In the genomic region with DNA sequence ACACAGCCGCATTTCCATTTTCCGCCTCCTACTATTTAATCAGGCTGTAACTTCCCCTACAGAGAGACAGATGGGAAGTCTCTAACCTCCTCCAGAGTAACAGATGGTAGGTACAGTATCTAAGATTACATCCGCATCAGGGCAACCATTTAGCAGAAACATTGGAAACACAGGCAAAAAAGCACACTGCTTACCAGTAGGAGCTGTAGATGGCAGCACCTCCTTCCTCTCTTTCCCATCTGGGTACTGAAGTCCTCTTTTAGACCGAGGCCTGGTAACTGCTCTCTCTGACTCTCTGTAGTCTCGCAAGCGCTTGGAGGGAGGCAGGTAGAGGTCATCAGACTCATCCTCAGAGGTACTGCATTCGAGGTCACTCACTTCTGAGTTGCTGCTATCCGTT, we compare ENCODE assay signal across 8 mouse cellular contexts. TPM values are rescaled to one million over a fixed set of nuclear protein-coding genes. Genes with fewer than 3 reads are reported as not detected.
A peak's percentile ranks its signal among the peaks of the same experiment; 100 is the strongest.
DNase-seq lines count a peak whose midpoint lies in the region; ATAC-seq and TF ChIP-seq lines count a peak whose summit lies in the region.

No protein-coding gene starts in this region.

- H3K4me1 ChIP-seq in intestine, postnatal 0 days (replicated peaks; ENCODE audit: control insufficient read depth, insufficient read depth, low read length), result no peaks in the 10 kb centered on the region
- no peaks in the 10 kb centered on the region for H3K4me1 ChIP-seq in intestine, embryonic 16.5 days (ENCODE audit: control insufficient read depth, insufficient read depth, low read length)
- H3K4me1 ChIP-seq in hindbrain, embryonic 15.5 days (replicated peaks), result no peaks in the 10 kb centered on the region
- no peaks in the 10 kb centered on the region for H3K4me1 ChIP-seq in neural tube, embryonic 12.5 days
- no peaks in the 10 kb centered on the region for H3K4me1 ChIP-seq in heart, embryonic 11.5 days (ENCODE audit: control insufficient read depth, insufficient read depth, low read length)

- intact Hi-C loops in left cerebral cortex, adult 2 months (cut with DNase I), result loop anchor here (1.0 to 5.0 kb wide), 2 partner anchors 91 to 154 kb away; no protein-coding TSS in a partner anchor

- peak; percentile 74 to 85 for DNase-seq in cerebellum, adult 18-20 months
- DNase-seq in left cerebral cortex, adult 2 months (ENCODE audit: extremely low spot score in 1 of 2, low spot score in 2 of 2), result peak; percentile 14 to 44
- DNase-seq in urinary bladder, adult 2 months (ENCODE audit: low spot score), result no peak

- no peak for ATAC-seq in intestine, postnatal 0 days
- ATAC-seq in intestine, embryonic 16.5 days, result no peak
- peak; percentile 93 for ATAC-seq in hindbrain, embryonic 15.5 days (ENCODE audit: low FRiP score, low read depth)
- ATAC-seq in neural tube, embryonic 12.5 days (ENCODE audit: low FRiP score, low read depth), result 0 out of 2 replicates have a peak, but pooled peaks have one; percentile 44
- no peak for ATAC-seq in heart, embryonic 11.5 days (replicated peaks; ENCODE audit: insufficient number of reproducible peaks, low FRiP score, low TSS enrichment)

- H3K4me2 ChIP-seq in intestine, postnatal 0 days (replicated peaks; ENCODE audit: low read depth), result no peak overlapping the region
- no peak overlapping the region for H3K4me2 ChIP-seq in intestine, embryonic 16.5 days (ENCODE audit: low read depth, low read length)
- H3K4me2 ChIP-seq in hindbrain, embryonic 15.5 days, result no peak overlapping the region
- H3K4me2 ChIP-seq in neural tube, embryonic 12.5 days (replicated peaks), result no peak overlapping the region
- H3K4me2 ChIP-seq in heart, embryonic 11.5 days, result no peak overlapping the region

- no peaks in the 10 kb centered on the region for H3K9me3 ChIP-seq in intestine, postnatal 0 days (ENCODE audit: control insufficient read depth)
- H3K9me3 ChIP-seq in intestine, embryonic 16.5 days (ENCODE audit: control insufficient read depth, low read length), result no peaks in the 10 kb centered on the region
- H3K9me3 ChIP-seq in hindbrain, embryonic 15.5 days, result no peaks in the 10 kb centered on the region
- no peaks in the 10 kb centered on the region for H3K9me3 ChIP-seq in neural tube, embryonic 12.5 days
- no peaks in the 10 kb centered on the region for H3K9me3 ChIP-seq in heart, embryonic 11.5 days (replicated peaks; ENCODE audit: control insufficient read depth, low read length)

- no peak overlapping the region for H3K27ac ChIP-seq in intestine, postnatal 0 days (ENCODE audit: low read depth, low read length)
- H3K27ac ChIP-seq in intestine, embryonic 16.5 days (ENCODE audit: low read length), result no peak overlapping the region
- H3K27ac ChIP-seq in hindbrain, embryonic 15.5 days (replicated peaks), result 0 out of 2 replicates have a peak overlapping the region, but pooled peaks have one; percentile 14
- H3K27ac ChIP-seq in left cerebral cortex, adult 2 months, result no peak overlapping the region
- no peak overlapping the region for H3K27ac ChIP-seq in neural tube, embryonic 12.5 days
- H3K27ac ChIP-seq in heart, embryonic 11.5 days (ENCODE audit: low read depth, low read length), result no peak overlapping the region

- H3K9ac ChIP-seq in intestine, postnatal 0 days (ENCODE audit: low read depth, low read length), result no peak overlapping the region
- H3K9ac ChIP-seq in intestine, embryonic 16.5 days (ENCODE audit: low read depth, low read length), result no peak overlapping the region
- H3K9ac ChIP-seq in hindbrain, embryonic 15.5 days, result no peak overlapping the region
- H3K9ac ChIP-seq in neural tube, embryonic 12.5 days, result no peak overlapping the region
- H3K9ac ChIP-seq in heart, embryonic 11.5 days (ENCODE audit: low read depth, low read length), result no peak overlapping the region

- 88% methylated on average over 8 of the region's 8 CpGs for WGBS in intestine, postnatal 0 days
- 80% methylated on average over 8 of the region's 8 CpGs for WGBS in intestine, embryonic 16.5 days
- WGBS in hindbrain, embryonic 15.5 days, result 61% methylated on average over 8 of the region's 8 CpGs
- WGBS in neural tube, embryonic 12.5 days, result 86% methylated on average over 8 of the region's 8 CpGs
- 86% methylated on average over 8 of the region's 8 CpGs for WGBS in heart, embryonic 11.5 days (ENCODE audit: insufficient replicate concordance)

- H3K36me3 ChIP-seq in intestine, postnatal 0 days (ENCODE audit: control insufficient read depth, insufficient read depth), result peaks cover 24% of the 10 kb centered on the region
- peaks cover 3% of the 10 kb centered on the region; the same call in 1 of the 2 replicates for H3K36me3 ChIP-seq in intestine, embryonic 16.5 days (ENCODE audit: control insufficient read depth, insufficient read depth, low read length)
- H3K36me3 ChIP-seq in hindbrain, embryonic 15.5 days, result no peaks in the 10 kb centered on the region
- H3K36me3 ChIP-seq in neural tube, embryonic 12.5 days, result peaks cover 18% of the 10 kb centered on the region
- peaks cover 8% of the 10 kb centered on the region for H3K36me3 ChIP-seq in heart, embryonic 11.5 days (ENCODE audit: control insufficient read depth, insufficient read depth, low read length)

- no peak overlapping the region for H3K4me3 ChIP-seq in intestine, postnatal 0 days (ENCODE audit: low read depth, low read length)
- no peak overlapping the region for H3K4me3 ChIP-seq in intestine, embryonic 16.5 days (ENCODE audit: low read length)
- H3K4me3 ChIP-seq in hindbrain, embryonic 15.5 days, result no peak overlapping the region
- no peak overlapping the region for H3K4me3 ChIP-seq in left cerebral cortex, adult 2 months
- H3K4me3 ChIP-seq in neural tube, embryonic 12.5 days, result no peak overlapping the region
- H3K4me3 ChIP-seq in heart, embryonic 11.5 days (ENCODE audit: low read depth, low read length), result no peak overlapping the region

- H3K27me3 ChIP-seq in intestine, postnatal 0 days (replicated peaks; ENCODE audit: control insufficient read depth, insufficient read depth, low read length), result no peaks in the 10 kb centered on the region
- H3K27me3 ChIP-seq in intestine, embryonic 16.5 days (replicated peaks; ENCODE audit: control insufficient read depth, insufficient read depth, low read length), result no peaks in the 10 kb centered on the region
- H3K27me3 ChIP-seq in hindbrain, embryonic 15.5 days, result no peaks in the 10 kb centered on the region
- H3K27me3 ChIP-seq in neural tube, embryonic 12.5 days (replicated peaks), result no peaks in the 10 kb centered on the region
- H3K27me3 ChIP-seq in heart, embryonic 11.5 days (ENCODE audit: control insufficient read depth, insufficient read depth, low read length), result no peaks in the 10 kb centered on the region

- peak; percentile 67 for TF ChIP-seq CTCF in intestine, postnatal 0 days (IDR thresholded peaks at IDR 0.05; ENCODE audit: low read depth)
- peak; percentile 70 for TF ChIP-seq CTCF in left cerebral cortex, adult 2 months (IDR thresholded peaks at IDR 0.05)

RNA-seq across cellular contexts. Expression of a gene that starts 10.4 kb away (rescaled TPM):
- polyA plus RNA-seq in intestine, postnatal 0 days (2015; fragmentation: Nextera tagmentation; extraction: Ambion mirVana), result 11.8 and 13.0 TPM in 2 replicates
- 20.2 and 24.7 TPM in 2 replicates for polyA plus RNA-seq in intestine, embryonic 16.5 days (2015; fragmentation: Nextera tagmentation; extraction: Ambion mirVana)
- 7.6 and 10.1 TPM in 2 replicates for polyA plus RNA-seq in hindbrain, embryonic 15.5 days (2015; fragmentation: Nextera tagmentation; extraction: Ambion mirVana)
- total RNA-seq in left cerebral cortex, adult 2 months (2021), result under 1 TPM in 1 of 2 experiments, not detected in 1; 0.12 TPM
- polyA plus RNA-seq in neural tube, embryonic 12.5 days (2016; fragmentation: Nextera tagmentation; extraction: Ambion mirVana), result 27.4 and 30.0 TPM in 2 replicates
- polyA plus RNA-seq in urinary bladder, adult 2 months (2012; rRNA removed), result 0.83 and 0.85 TPM in 2 replicates
- polyA plus RNA-seq in heart, embryonic 11.5 days (2014; fragmentation: Nextera tagmentation; extraction: Ambion mirVana), result 22.8 and 32.8 TPM in 2 replicates

Comparison
In these comparisons a context has a peak if more than half of its experiments do, and no peak if none do; other contexts are left out.
1. ATAC-seq: peak in hindbrain, embryonic 15.5 days (single experiment) and neural tube, embryonic 12.5 days (single experiment); none in intestine, postnatal 0 days (single experiment), intestine, embryonic 16.5 days (single experiment) and heart, embryonic 11.5 days (single experiment).